Mouse (Mus musculus) heart, postnatal 0 days (tissue): ENCODE data around the gene Nr6a1.

Experiments
- CTCF ChIP-seq: IDR thresholded peaks from 2 replicates; pipeline ENCODE4 v1.5.1; 2016; ENCODE audit warnings: antibody characterized with exemption, control low read depth, low read depth
- EP300 ChIP-seq: IDR thresholded peaks from 2 replicates; pipeline ENCODE4 v1.6.1; 2016; ENCODE audit warnings: antibody characterized with exemption, low read depth

GRCm38 (mm10) chr2:38926145-38926891 is 1.2 kb downstream of the Nr6a1 start:
- TF ChIP-seq EP300: peak; percentile 79; the same call in 1 of the 2 replicates
- no peak; the same call in 1 of the 2 replicates for TF ChIP-seq CTCF
